Mouse (Mus musculus) erythroblast, embryonic 14.5 days (primary cell): ENCODE measurements around the gene Myocd.

ENCODE experiments used
- GATA1 ChIP-seq: IDR thresholded peaks from 2 replicates; pipeline ENCODE4 v1.6.1; 2012; ENCODE audit warnings: low read length, inconsistent platforms, mixed read lengths
- TAL1 ChIP-seq: IDR thresholded peaks from 3 replicates; pipeline ENCODE4 v1.6.1; 2012; ENCODE audit warnings: low read length, inconsistent platforms, mixed read lengths

- TF ChIP-seq GATA1, result no peak
- TF ChIP-seq TAL1, result no peak
Measured at GRCm38 (mm10) chr11:65209441-65209840, 60.3 kb downstream of the Myocd start.
